Mouse (Mus musculus): ENCODE data around the gene Gdf2. TPM values are rescaled to one million over a fixed set of nuclear protein-coding genes. Genes with fewer than 3 reads are reported as not detected.

The Gdf2 gene
- polyA plus RNA-seq, 1 experiment, result not detected

- no peak for TF ChIP-seq GATA1 (IDR thresholded peaks at IDR 0.05; ENCODE audit: low read length)
Measured at GRCm38 (mm10) chr14:33993521-33994289, 52.9 kb downstream of the Gdf2 start.

Other genes with a start within 250 kb of the Gdf2 start
- not detected in 2 replicates for gene Gdf10, start 17.5 kb upstream of the Gdf2 start, polyA plus RNA-seq (2012)
- not detected in 2 replicates for gene Rbp3, start 13.0 kb downstream of the Gdf2 start, polyA plus RNA-seq (2012)
- not detected in 2 replicates for gene Zfp488, start 37.7 kb downstream of the Gdf2 start, polyA plus RNA-seq (2012)
- not detected in 2 replicates for gene Gm30083, start 74.1 kb downstream of the Gdf2 start, polyA plus RNA-seq (2012)
- gene Gm5460, start 75.7 kb downstream of the Gdf2 start, polyA plus RNA-seq (2012), result not detected in 2 replicates
- not detected in 2 replicates for gene Antxrl, start 111.7 kb downstream of the Gdf2 start, polyA plus RNA-seq (2012)
- not detected in 2 replicates for gene Anxa8, start 144.9 kb downstream of the Gdf2 start, polyA plus RNA-seq (2012)
- not detected in 2 replicates for gene A630023A22Rik, start 161.7 kb downstream of the Gdf2 start, polyA plus RNA-seq (2012)
- gene Npy4r, start 211.4 kb downstream of the Gdf2 start, polyA plus RNA-seq (2012), result not detected in 2 replicates

All from G1E-ER4 (cell line).